Mouse (Mus musculus): ENCODE results near the gene Ptgir. TPM values are rescaled to one million over a fixed set of nuclear protein-coding genes. Genes with fewer than 3 reads are reported as not detected.
A peak's percentile ranks its signal among the peaks of the same experiment; 100 is the strongest.

The Ptgir gene
- 2.8 and 3.0 TPM in 2 replicates for polyA plus RNA-seq (2015; fragmentation: Nextera tagmentation; extraction: Ambion mirVana)

- Histone ChIP-seq H3K4me1 (replicated peaks) (peaks cover 57% of the 10 kb centered on the region), H3K27ac (no peak within 1 kb of the TSS), H3K4me3 (replicated peaks) (no peak within 1 kb of the TSS), H3K36me3 (no peaks in the 10 kb centered on the region), H3K4me2 (replicated peaks) (peak within 1 kb of the TSS; percentile 37), H3K27me3 (replicated peaks) (no peaks in the 10 kb centered on the region), H3K9me3 (no peaks in the 10 kb centered on the region), H3K9ac (no peak within 1 kb of the TSS)
- no peak for ATAC-seq
- 11% methylated on average over 6 of the region's 6 CpGs for WGBS
Measured at GRCm38 (mm10) chr7:16906281-16906680, at the start of gene Ptgir. Gene Ptgir (plus strand): TSS chr7:16906490.

GRCm38 (mm10) chr7:16858336-16858735, 48.0 kb upstream of the Ptgir start:
- no peak for ATAC-seq
- H3K27me3 ChIP-seq (replicated peaks), result no peaks in the 10 kb centered on the region
- H3K4me3 ChIP-seq (replicated peaks), result no peak overlapping the region
- no peak overlapping the region for H3K4me2 ChIP-seq (replicated peaks)
- H3K27ac ChIP-seq, result no peak overlapping the region
- peaks cover 19% of the 10 kb centered on the region for H3K36me3 ChIP-seq
- H3K4me1 ChIP-seq (replicated peaks), result 0 out of 2 replicates have a peak, but pooled peaks cover under 1% of the 10 kb centered on the region
- no peak overlapping the region for H3K9ac ChIP-seq
- H3K9me3 ChIP-seq, result no peaks in the 10 kb centered on the region
- WGBS, result 24% methylated on average over 17 of the region's 17 CpGs

- H3K4me2 ChIP-seq (replicated peaks), result no peak overlapping the region
- peaks cover 26% of the 10 kb centered on the region for H3K36me3 ChIP-seq
- H3K27ac ChIP-seq, result no peak overlapping the region
- no peaks in the 10 kb centered on the region for H3K9me3 ChIP-seq
- WGBS, result 26% methylated on average over 5 of the region's 5 CpGs
- H3K27me3 ChIP-seq (replicated peaks), result no peaks in the 10 kb centered on the region
- no peak overlapping the region for H3K4me3 ChIP-seq (replicated peaks)
- H3K4me1 ChIP-seq (replicated peaks), result no peaks in the 10 kb centered on the region
- no peak overlapping the region for H3K9ac ChIP-seq
- no peak for ATAC-seq
Measured at GRCm38 (mm10) chr7:16859902-16860651, 46.2 kb upstream of the Ptgir start.

DNA sequence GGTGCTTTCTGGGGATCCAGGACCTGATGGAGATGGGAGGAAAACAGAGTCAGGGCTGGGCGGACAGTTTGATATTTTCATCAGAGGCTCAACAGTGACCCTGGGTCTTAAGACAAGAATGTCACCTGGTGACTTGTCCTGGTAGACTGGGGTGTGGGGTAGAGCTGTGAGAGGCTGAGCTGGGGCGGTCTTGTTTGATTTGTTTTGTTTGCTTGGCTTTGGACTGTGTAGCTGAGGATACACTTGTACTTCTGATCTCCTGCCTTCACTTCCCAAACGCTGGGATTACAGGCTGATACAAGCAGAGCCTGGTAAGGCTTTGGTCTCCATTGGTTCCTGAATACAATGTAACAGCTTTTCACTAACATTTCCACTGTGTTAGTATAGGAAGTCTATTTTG, 38.8 kb upstream of the Ptgir start:
- peaks cover 15% of the 10 kb centered on the region; the same call in 1 of the 2 replicates for H3K36me3 ChIP-seq

DNA sequence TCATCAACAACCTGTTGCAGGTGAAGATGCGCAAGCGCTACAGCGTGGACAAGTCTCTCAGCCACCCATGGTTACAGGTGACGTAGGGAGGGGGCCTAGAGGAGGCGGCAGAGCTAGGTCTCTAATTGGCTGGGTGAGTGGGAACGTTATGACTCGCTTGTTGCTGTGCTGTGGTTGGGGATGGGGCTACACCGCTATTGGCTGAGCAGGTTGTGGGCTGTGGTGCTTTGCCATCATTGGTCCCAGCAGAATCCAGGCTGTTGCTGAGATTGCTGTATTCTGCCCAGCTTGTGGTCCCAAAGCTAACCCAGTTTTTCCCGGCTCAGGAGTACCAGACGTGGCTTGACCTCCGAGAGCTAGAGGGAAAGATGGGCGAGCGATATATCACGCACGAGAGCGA, 36.8 kb upstream of the Ptgir start:
- ATAC-seq, result peak; percentile 83
- Histone ChIP-seq H3K27ac (no peak overlapping the region), H3K9me3 (no peaks in the 10 kb centered on the region), H3K36me3 (peaks cover 10% of the 10 kb centered on the region; the same call in 1 of the 2 replicates), H3K4me1 (replicated peaks) (no peaks in the 10 kb centered on the region), H3K9ac (no peak overlapping the region), H3K27me3 (replicated peaks) (no peaks in the 10 kb centered on the region), H3K4me3 (replicated peaks) (0 out of 2 replicates have a peak overlapping the region, but pooled peaks have one; percentile 1), H3K4me2 (replicated peaks) (peak overlapping the region; percentile 22; the same call in 1 of the 2 replicates)
- 28% methylated on average over 16 of the region's 16 CpGs for WGBS

More for the DNA sequence above, 38.8 kb upstream of the Ptgir start:
- H3K4me3 ChIP-seq (replicated peaks), result no peak overlapping the region
- no peak overlapping the region for H3K27ac ChIP-seq
- H3K9me3 ChIP-seq, result no peaks in the 10 kb centered on the region
- no peaks in the 10 kb centered on the region for H3K27me3 ChIP-seq (replicated peaks)
- H3K4me1 ChIP-seq (replicated peaks), result no peaks in the 10 kb centered on the region
- ATAC-seq, result no peak
- 71% methylated on average over 3 of the region's 3 CpGs for WGBS
- no peak overlapping the region for H3K4me2 ChIP-seq (replicated peaks)
- no peak overlapping the region for H3K9ac ChIP-seq

DNA sequence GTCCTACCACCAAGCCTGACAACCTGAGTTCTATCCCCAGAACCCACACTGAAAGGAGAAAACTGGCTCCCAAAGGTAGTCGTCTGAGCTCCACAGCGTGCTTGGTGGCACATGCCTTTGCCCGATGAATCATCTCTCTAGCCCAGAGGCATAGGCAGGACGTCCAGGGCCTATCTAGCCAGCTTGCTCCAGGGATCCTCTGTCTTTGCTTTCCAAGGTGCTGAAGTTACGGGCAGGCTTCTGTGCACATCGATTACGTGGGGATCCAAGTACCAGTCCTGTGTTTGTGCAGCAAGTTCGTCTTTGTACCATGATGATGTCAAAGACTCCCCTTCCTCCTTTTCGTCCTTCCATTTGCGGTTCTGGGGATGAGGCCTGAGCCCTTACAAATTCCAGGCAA, 34.7 kb upstream of the Ptgir start:
- ATAC-seq, result no peak
- WGBS, result 83% methylated on average over 10 of the region's 10 CpGs

DNA sequence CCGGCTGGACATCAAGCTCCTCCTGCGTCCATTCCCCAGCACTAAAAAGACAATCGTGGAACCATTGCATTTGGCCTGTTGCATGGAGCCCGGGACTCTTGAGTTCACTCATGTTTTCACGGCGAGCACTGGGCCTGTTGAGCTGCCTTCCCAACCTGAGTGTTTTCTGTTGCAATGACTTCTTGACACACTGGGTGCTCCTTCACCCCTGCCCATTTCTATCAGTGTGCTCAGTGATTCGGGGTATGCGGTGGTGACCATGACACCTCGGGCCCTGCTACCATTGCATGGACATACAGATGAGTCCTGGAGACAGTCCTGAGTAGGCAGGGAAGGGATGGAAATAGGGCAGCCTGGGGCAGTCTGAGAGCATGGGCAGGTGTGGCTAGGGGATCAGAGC, 33.8 kb upstream of the Ptgir start:
- Histone ChIP-seq H3K36me3 (0 out of 2 replicates have a peak, but pooled peaks cover 7% of the 10 kb centered on the region), H3K9ac (no peak overlapping the region), H3K4me1 (replicated peaks) (peaks cover 6% of the 10 kb centered on the region; the same call in 1 of the 2 replicates), H3K4me2 (replicated peaks) (no peak overlapping the region), H3K4me3 (replicated peaks) (no peak overlapping the region), H3K9me3 (no peaks in the 10 kb centered on the region), H3K27ac (no peak overlapping the region), H3K27me3 (replicated peaks) (no peaks in the 10 kb centered on the region)
- no peak for ATAC-seq
- WGBS, result 92% methylated on average over 9 of the region's 9 CpGs

More for the DNA sequence above, 34.7 kb upstream of the Ptgir start:
- Histone ChIP-seq H3K27me3 (replicated peaks) (no peaks in the 10 kb centered on the region), H3K27ac (no peak overlapping the region), H3K36me3 (0 out of 2 replicates have a peak, but pooled peaks cover 7% of the 10 kb centered on the region), H3K4me3 (replicated peaks) (no peak overlapping the region), H3K4me1 (replicated peaks) (peaks cover under 1% of the 10 kb centered on the region; the same call in 1 of the 2 replicates), H3K9ac (no peak overlapping the region), H3K9me3 (no peaks in the 10 kb centered on the region), H3K4me2 (replicated peaks) (no peak overlapping the region)

DNA sequence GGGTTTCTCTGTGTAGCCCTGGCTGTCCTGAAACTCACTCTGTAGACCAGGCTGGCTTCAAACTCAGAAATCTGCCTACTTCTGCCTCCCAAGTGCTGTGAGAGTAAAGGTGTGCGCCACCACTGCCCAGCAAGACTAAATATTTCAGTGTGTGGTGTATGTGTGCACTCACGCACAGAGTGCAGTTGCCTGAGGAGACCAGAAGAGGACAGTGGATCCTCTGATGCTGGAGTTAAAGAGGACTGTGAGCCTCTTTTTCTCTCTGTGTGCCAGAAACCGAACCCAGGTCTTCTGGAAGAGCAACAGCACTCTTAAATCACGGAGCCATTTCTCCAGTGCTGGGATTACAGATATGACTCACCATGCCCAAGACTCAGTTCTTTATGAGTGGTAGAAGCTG, 32.9 kb upstream of the Ptgir start:
- no peak overlapping the region for H3K4me3 ChIP-seq (replicated peaks)
- H3K4me1 ChIP-seq (replicated peaks), result peaks cover 6% of the 10 kb centered on the region
- no peak for ATAC-seq
- WGBS, result 89% methylated on average over 4 of the region's 4 CpGs
- H3K27me3 ChIP-seq (replicated peaks), result no peaks in the 10 kb centered on the region
- 0 out of 2 replicates have a peak, but pooled peaks cover 4% of the 10 kb centered on the region for H3K36me3 ChIP-seq
- H3K9ac ChIP-seq, result no peak overlapping the region
- no peak overlapping the region for H3K27ac ChIP-seq
- H3K4me2 ChIP-seq (replicated peaks), result no peak overlapping the region
- no peaks in the 10 kb centered on the region for H3K9me3 ChIP-seq

DNA sequence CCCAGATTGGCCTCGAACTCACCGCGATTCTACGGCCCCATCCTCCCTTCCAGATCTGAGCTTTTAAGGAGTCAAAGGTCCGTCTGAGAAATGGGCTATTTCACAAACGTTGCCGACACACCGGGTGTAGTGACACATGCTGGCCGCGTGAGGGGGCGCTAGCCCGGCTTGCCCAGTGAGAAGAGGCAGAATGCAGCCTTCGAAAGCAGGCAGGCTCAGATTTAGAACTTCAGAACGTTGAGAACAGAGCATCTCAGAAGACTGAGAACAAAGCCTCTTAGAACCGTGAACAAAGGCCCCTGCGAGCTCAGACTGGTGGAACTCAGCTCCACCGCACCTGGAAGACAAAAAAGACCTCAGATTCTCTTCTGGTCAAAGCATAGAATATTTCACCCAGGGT, 32.1 kb upstream of the Ptgir start:
- Histone ChIP-seq H3K36me3 (0 out of 2 replicates have a peak, but pooled peaks cover 4% of the 10 kb centered on the region), H3K9me3 (no peaks in the 10 kb centered on the region), H3K4me2 (replicated peaks) (peak overlapping the region; percentile 56), H3K9ac (0 out of 2 replicates have a peak overlapping the region, but pooled peaks have one; percentile 14), H3K27me3 (replicated peaks) (no peaks in the 10 kb centered on the region), H3K4me1 (replicated peaks) (peaks cover 9% of the 10 kb centered on the region), H3K4me3 (replicated peaks) (peak overlapping the region; percentile 34), H3K27ac (peak overlapping the region; percentile 92)
- 3% methylated on average over 17 of the region's 17 CpGs for WGBS
- no peak for ATAC-seq

DNA sequence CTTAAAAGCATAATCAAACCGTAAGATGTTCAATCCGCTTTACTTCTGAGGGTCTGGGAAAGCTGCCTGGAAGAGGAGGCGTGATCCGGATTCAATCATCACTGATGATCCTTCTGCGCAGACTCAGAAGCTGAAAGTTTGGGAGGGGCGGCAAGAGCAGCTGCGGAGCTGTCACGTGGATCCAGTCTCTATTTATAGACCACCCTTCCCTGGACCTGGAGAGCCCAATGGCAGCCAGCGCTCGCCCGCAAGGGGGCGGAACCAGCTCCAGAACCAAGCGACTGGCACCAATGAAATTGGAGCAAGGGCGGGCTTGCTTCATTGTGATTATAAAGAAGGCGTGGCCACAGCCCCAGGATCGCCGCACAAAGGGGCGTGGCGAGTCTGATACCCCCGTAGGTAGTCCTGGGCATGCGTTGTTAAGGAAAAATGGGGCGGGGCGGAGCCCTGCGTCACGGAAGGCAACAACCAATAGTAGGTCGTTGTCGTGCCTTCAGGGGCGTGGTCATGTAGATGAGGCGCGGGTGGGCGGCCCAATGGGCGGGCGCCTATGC, 31.5 kb upstream of the Ptgir start:
- Histone ChIP-seq H3K4me2 (replicated peaks) (peak overlapping the region; percentile 88), H3K36me3 (0 out of 2 replicates have a peak, but pooled peaks cover 4% of the 10 kb centered on the region), H3K27ac (peak overlapping the region; percentile 92), H3K9me3 (no peaks in the 10 kb centered on the region), H3K9ac (0 out of 2 replicates have a peak overlapping the region, but pooled peaks have one; percentile 14), H3K4me3 (replicated peaks) (peak overlapping the region; percentile 76), H3K4me1 (replicated peaks) (peaks cover 9% of the 10 kb centered on the region), H3K27me3 (replicated peaks) (no peaks in the 10 kb centered on the region)
- under 1% methylated on average over 32 of the region's 33 CpGs for WGBS
- peak; percentile 97 for ATAC-seq

DNA sequence AGATGAGACGGTGACA, 31.2 kb upstream of the Ptgir start, which contains the start of gene Dact3:
Gene Dact3 (plus strand): TSS at position 8 of the 16 bp plus-strand sequence.
- Histone ChIP-seq H3K9ac (peak within 1 kb of the TSS; percentile 76), H3K9me3 (no peaks in the 10 kb centered on the region), H3K4me2 (replicated peaks) (peak within 1 kb of the TSS; percentile 88), H3K27ac (peak within 1 kb of the TSS; percentile 92), H3K36me3 (0 out of 2 replicates have a peak, but pooled peaks cover 4% of the 10 kb centered on the region), H3K4me3 (replicated peaks) (peak within 1 kb of the TSS; percentile 76), H3K4me1 (replicated peaks) (peaks cover 11% of the 10 kb centered on the region), H3K27me3 (replicated peaks) (no peaks in the 10 kb centered on the region)
- WGBS, result no CpG with 5 or more reads among the region's 1 CpGs
- ATAC-seq, result no peak

DNA sequence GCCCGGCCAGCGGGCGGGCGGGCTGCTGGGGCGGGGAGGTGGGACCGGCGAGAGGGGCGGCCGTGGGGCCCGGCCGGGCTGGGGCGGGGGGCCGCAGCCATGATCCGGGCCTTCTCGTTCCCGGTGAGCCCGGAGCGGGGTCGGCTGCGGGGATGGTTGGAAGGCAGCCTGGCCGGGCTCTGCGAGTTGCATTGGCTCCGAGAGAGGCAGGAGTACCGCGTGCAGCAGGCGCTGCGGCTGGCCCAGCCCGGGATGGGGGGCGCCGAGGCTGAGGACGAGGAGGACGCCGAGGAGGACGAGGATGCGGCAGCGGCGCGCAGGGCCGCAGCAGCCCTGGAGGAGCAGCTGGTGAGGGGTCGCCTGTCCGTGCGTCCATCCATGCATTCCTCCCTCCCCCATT, 31.0 kb upstream of the Ptgir start:
- peak overlapping the region; percentile 88 for H3K4me2 ChIP-seq (replicated peaks)
- H3K4me1 ChIP-seq (replicated peaks), result peaks cover 13% of the 10 kb centered on the region
- peak overlapping the region; percentile 76 for H3K9ac ChIP-seq
- H3K4me3 ChIP-seq (replicated peaks), result peak overlapping the region; percentile 76
- 0 out of 2 replicates have a peak, but pooled peaks cover 4% of the 10 kb centered on the region for H3K36me3 ChIP-seq
- H3K27me3 ChIP-seq (replicated peaks), result no peaks in the 10 kb centered on the region
- H3K27ac ChIP-seq, result peak overlapping the region; percentile 81
- ATAC-seq, result no peak
- no peaks in the 10 kb centered on the region for H3K9me3 ChIP-seq
- under 1% methylated on average over 37 of the region's 42 CpGs for WGBS

All from intestine, embryonic 15.5 days (tissue).